Mouse (Mus musculus) midbrain, embryonic 11.5 days (tissue): ENCODE measurements at regions not wholly inside any gene's neighbourhood (a gene's known extent, or its start where the extent isn't known, plus 50 kb on each side); places are given as distances from the start of the nearest gene placed in this dataset.

Experiments
- ATAC-seq: fragments of 200-750 bp; cut with Nextera tagmentation; 2 replicates; pipeline ENCODE4 v1.8.0; 2017; ENCODE audit warnings: moderate TSS enrichment, moderate library complexity; ENCODE audit not compliant: low FRiP score
- DNase-seq: peaks from one replicate; pipeline ENCODE4 v3.0.0; 2015; ENCODE audit warnings: low spot score; ENCODE audit errors: missing footprints
- H3K27ac ChIP-seq: fragments of 300-500 bp; sonication (generic); 2 replicates; pipeline ENCODE4 v1.5.1; 2014; ENCODE audit warnings: low read depth, low read length
- H3K27me3 ChIP-seq: fragments of 300-500 bp; sonication (generic); 2 replicates; pipeline ENCODE4 v1.6.1; 2014; ENCODE audit warnings: mild to moderate bottlenecking, low read length, moderate library complexity, mixed read lengths; ENCODE audit not compliant: control insufficient read depth, insufficient read depth
- H3K36me3 ChIP-seq: fragments of 300-500 bp; sonication (generic); 2 replicates; pipeline ENCODE4 v1.6.1; 2014; ENCODE audit warnings: mild to moderate bottlenecking, low read length, moderate library complexity, mixed read lengths; ENCODE audit not compliant: control insufficient read depth, insufficient read depth
- H3K4me1 ChIP-seq: fragments of 300-500 bp; sonication (generic); 2 replicates; pipeline ENCODE4 v1.6.1; 2014; ENCODE audit warnings: low read length; ENCODE audit not compliant: control insufficient read depth, insufficient read depth
- H3K4me2 ChIP-seq: fragments of 300-500 bp; sonication (generic); 2 replicates; pipeline ENCODE4 v1.6.1; 2014; ENCODE audit warnings: mild to moderate bottlenecking, moderate library complexity
- H3K4me3 ChIP-seq: fragments of 300-500 bp; sonication (generic); 2 replicates; pipeline ENCODE4 v1.5.1; 2014; ENCODE audit warnings: low read depth, low read length
- H3K9ac ChIP-seq: fragments of 300-500 bp; sonication (generic); 2 replicates; pipeline ENCODE4 v1.6.1; 2014; ENCODE audit warnings: low read length
- H3K9me3 ChIP-seq: fragments of 300-500 bp; sonication (generic); 2 replicates; pipeline ENCODE4 v1.6.1; 2016; ENCODE audit warnings: low read length; ENCODE audit not compliant: control insufficient read depth
- WGBS: fragments of 180-500 bp; shearing (Covaris S2); extraction: QIAGEN DNeasy Blood & Tissue Kit; methylation state at CpG from one replicate; pipeline ENCODE4 v1.1.7; 2014; 5-methylcytosine and 5-hydroxymethylcytosine counted together

GRCm38 (mm10) chr4:95212561-95212960, 160.5 kb upstream of the Jun start:
- no peak overlapping the region for H3K4me2 ChIP-seq
- ATAC-seq, result peak; percentile 55

GRCm38 (mm10) chr4:95213026-95213425, 161.0 kb upstream of the Jun start:
- Histone ChIP-seq H3K36me3 (no peaks in the 10 kb centered on the region), H3K4me3 (no peak overlapping the region), H3K9me3 (no peaks in the 10 kb centered on the region), H3K9ac (no peak overlapping the region), H3K4me1 (no peaks in the 10 kb centered on the region; the same call in 1 of the 2 replicates), H3K4me2 (no peak overlapping the region), H3K27me3 (no peaks in the 10 kb centered on the region), H3K27ac (no peak overlapping the region)
- ATAC-seq (no peak), DNase-seq (no peak)
- 86% methylated on average over 3 of the region's 3 CpGs for whole genome bisulfite sequencing

More at GRCm38 (mm10) chr4:95212561-95212960, 160.5 kb upstream of the Jun start:
- DNase-seq, result no peak
- no peaks in the 10 kb centered on the region for H3K36me3 ChIP-seq
- H3K4me3 ChIP-seq, result no peak overlapping the region
- no peaks in the 10 kb centered on the region for H3K9me3 ChIP-seq
- H3K4me1 ChIP-seq, result no peaks in the 10 kb centered on the region; the same call in 1 of the 2 replicates
- WGBS, result 41% methylated on average over 2 of the region's 2 CpGs
- no peak overlapping the region for H3K27ac ChIP-seq
- H3K9ac ChIP-seq, result no peak overlapping the region
- no peaks in the 10 kb centered on the region for H3K27me3 ChIP-seq

DNA sequence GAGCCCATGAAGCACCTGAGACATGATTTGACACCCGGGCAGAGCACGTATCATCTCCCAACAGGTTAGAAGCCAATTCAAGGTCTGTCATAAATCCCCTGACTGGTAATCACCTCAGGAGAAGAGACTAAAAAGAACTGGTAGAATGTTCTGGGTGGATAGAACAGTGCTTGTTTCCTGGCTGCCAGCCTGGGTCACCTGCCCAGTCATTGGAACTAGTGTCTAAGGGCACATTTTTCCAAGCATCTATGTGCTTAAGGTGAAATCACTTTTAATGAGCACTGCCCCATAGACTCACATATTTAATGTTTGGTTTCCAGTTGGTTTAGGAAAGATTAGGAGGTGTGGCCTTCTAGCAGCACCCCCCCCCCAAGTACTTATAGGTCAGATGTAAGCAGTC, 162.0 kb upstream of the Jun start:
- Histone ChIP-seq H3K27ac (no peak overlapping the region), H3K4me3 (no peak overlapping the region), H3K27me3 (no peaks in the 10 kb centered on the region), H3K4me2 (no peak overlapping the region), H3K36me3 (no peaks in the 10 kb centered on the region), H3K9ac (no peak overlapping the region), H3K4me1 (no peaks in the 10 kb centered on the region; the same call in 1 of the 2 replicates), H3K9me3 (no peaks in the 10 kb centered on the region)
- DNase-seq (no peak), ATAC-seq (no peak)
- WGBS, result 95% methylated on average over 2 of the region's 2 CpGs

DNA sequence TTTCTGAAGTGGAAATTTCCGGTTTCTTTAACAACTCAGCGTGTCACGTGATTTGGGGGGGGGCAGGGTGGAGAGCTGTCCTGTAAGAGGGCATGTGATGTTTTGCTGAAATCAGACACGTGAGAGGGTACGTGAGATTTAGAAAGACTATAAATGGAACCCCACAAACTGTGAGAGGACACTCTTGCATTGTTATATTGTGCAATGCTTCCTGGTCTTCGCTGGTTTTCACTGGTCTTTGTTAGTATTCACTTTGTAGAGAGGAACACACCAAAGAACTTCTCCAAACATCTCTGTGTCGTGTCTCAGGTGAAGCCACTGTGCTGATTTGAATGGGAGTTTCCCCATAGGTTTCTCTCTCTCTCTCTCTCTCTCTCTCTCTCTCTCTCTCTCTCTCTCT, 163.2 kb upstream of the Jun start:
- no peaks in the 10 kb centered on the region for H3K36me3 ChIP-seq
- no peak overlapping the region for H3K4me3 ChIP-seq
- no peak for DNase-seq
- no peak overlapping the region for H3K4me2 ChIP-seq
- H3K4me1 ChIP-seq, result no peaks in the 10 kb centered on the region; the same call in 1 of the 2 replicates
- no peaks in the 10 kb centered on the region for H3K9me3 ChIP-seq
- H3K27me3 ChIP-seq, result no peaks in the 10 kb centered on the region
- 86% methylated on average over 7 of the region's 7 CpGs for WGBS
- no peak for ATAC-seq
- H3K27ac ChIP-seq, result no peak overlapping the region
- H3K9ac ChIP-seq, result no peak overlapping the region

DNA sequence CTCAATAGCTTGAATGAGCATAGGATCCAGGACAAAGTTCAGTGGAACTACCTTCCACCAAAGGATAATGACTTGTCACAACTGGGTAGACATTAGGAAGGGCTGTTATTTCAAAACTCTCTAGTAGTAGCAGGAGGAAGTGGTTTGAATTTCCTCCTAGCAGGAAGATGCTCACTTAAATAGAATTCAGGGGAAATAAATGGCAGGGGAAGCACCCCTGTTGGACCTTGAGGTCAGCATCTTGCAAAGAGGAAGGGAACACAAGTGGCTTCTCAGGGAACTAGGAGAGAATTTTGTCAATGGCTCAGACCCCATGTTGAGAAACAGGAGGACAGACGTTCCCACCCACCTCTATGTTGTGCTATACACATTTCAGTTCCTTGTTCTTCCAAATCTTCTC, 178.4 kb upstream of the Jun start:
- H3K4me2 ChIP-seq, result no peak overlapping the region
- ATAC-seq, result no peak

GRCm38 (mm10) chr4:95233034-95233433, 181.0 kb upstream of the Jun start:
- Histone ChIP-seq H3K4me3 (no peak overlapping the region), H3K4me1 (no peaks in the 10 kb centered on the region)

More for the DNA sequence above, 178.4 kb upstream of the Jun start:
- DNase-seq, result no peak
- H3K9ac ChIP-seq, result no peak overlapping the region
- no peak overlapping the region for H3K27ac ChIP-seq
- H3K36me3 ChIP-seq, result no peaks in the 10 kb centered on the region
- no peaks in the 10 kb centered on the region for H3K4me1 ChIP-seq
- H3K4me3 ChIP-seq, result no peak overlapping the region
- 58% methylated on average over 1 of the region's 1 CpGs for WGBS
- H3K27me3 ChIP-seq, result no peaks in the 10 kb centered on the region
- no peaks in the 10 kb centered on the region for H3K9me3 ChIP-seq

GRCm38 (mm10) chr4:95234030-95234555, 182.1 kb upstream of the Jun start:
- no peaks in the 10 kb centered on the region for H3K9me3 ChIP-seq
- DNase-seq (no peak), ATAC-seq (no peak)
- H3K27ac ChIP-seq, result no peak overlapping the region
- WGBS, result 90% methylated on average over 2 of the region's 2 CpGs
- H3K36me3 ChIP-seq, result no peaks in the 10 kb centered on the region
- H3K4me1 ChIP-seq, result no peaks in the 10 kb centered on the region
- no peaks in the 10 kb centered on the region for H3K27me3 ChIP-seq
- H3K4me3 ChIP-seq, result no peak overlapping the region
- no peak overlapping the region for H3K9ac ChIP-seq
- no peak overlapping the region for H3K4me2 ChIP-seq

More at GRCm38 (mm10) chr4:95233034-95233433, 181.0 kb upstream of the Jun start:
- Histone ChIP-seq H3K27me3 (no peaks in the 10 kb centered on the region), H3K4me2 (no peak overlapping the region), H3K27ac (no peak overlapping the region), H3K9ac (no peak overlapping the region), H3K9me3 (no peaks in the 10 kb centered on the region), H3K36me3 (no peaks in the 10 kb centered on the region)
- ATAC-seq, result no peak
- no peak for DNase-seq

GRCm38 (mm10) chr4:95247977-95248376, 196.0 kb upstream of the Jun start:
- H3K9me3 ChIP-seq, result no peaks in the 10 kb centered on the region

DNA sequence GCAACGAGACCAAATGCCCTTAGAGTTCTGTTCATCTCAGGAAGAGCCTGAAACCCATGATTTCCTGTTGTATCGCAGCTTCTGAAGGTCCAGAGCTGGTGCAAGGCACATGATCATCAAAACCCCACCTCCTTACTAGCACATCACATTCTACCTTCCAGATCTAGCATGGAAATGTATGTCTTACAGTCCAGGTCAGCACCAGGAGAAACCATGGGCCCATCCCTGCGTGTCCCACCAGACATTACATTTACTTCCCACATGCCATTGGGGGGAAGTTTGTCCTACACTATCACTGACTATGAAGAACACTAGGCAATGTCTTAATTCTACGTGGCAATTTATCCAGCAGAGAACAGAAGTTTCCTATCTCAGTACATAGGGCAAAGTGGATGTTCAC, 197.0 kb upstream of the Jun start:
- H3K4me2 ChIP-seq, result no peak overlapping the region
- no peaks in the 10 kb centered on the region for H3K9me3 ChIP-seq
- no peaks in the 10 kb centered on the region for H3K27me3 ChIP-seq
- H3K36me3 ChIP-seq, result no peaks in the 10 kb centered on the region
- H3K9ac ChIP-seq, result no peak overlapping the region
- no peak overlapping the region for H3K27ac ChIP-seq
- ATAC-seq (no peak), DNase-seq (no peak)
- H3K4me3 ChIP-seq, result no peak overlapping the region
- 79% methylated on average over 4 of the region's 4 CpGs for WGBS
- H3K4me1 ChIP-seq, result no peaks in the 10 kb centered on the region

More at GRCm38 (mm10) chr4:95247977-95248376, 196.0 kb upstream of the Jun start:
- Histone ChIP-seq H3K27ac (no peak overlapping the region), H3K27me3 (no peaks in the 10 kb centered on the region), H3K4me2 (no peak overlapping the region), H3K9ac (no peak overlapping the region), H3K4me1 (no peaks in the 10 kb centered on the region), H3K36me3 (no peaks in the 10 kb centered on the region), H3K4me3 (no peak overlapping the region)
- ATAC-seq (no peak), DNase-seq (no peak)
- WGBS, result 85% methylated on average over 1 of the region's 1 CpGs
